Mouse (Mus musculus) cerebellum, postnatal 10 days (tissue): ENCODE measurements around the gene Ascl3.
A peak's percentile ranks its signal among the peaks of the same experiment; 100 is the strongest.

ENCODE experiments used
- DNase-seq, 2 experiments: peaks; one replicate each; pipeline ENCODE4 v3.0.0; 2021; ENCODE audit warnings: mixed read lengths in 2 of 2

Ascl3 gene

GRCm38 (mm10) chr7:109708961-109709382, 22.6 kb downstream of the Ascl3 start:
- DNase-seq: peak in 1 of 2 experiments; percentile 20

GRCm38 (mm10) chr7:109707023-109707785, 24.3 kb downstream of the Ascl3 start:
- DNase-seq: peak; percentile 79 to 82

GRCm38 (mm10) chr7:109704461-109704860, 27.1 kb downstream of the Ascl3 start:
- DNase-seq: no peak

- no peak for DNase-seq
Measured at GRCm38 (mm10) chr7:109704016-109704377, 27.5 kb downstream of the Ascl3 start.

GRCm38 (mm10) chr7:109703190-109704015, 28.1 kb downstream of the Ascl3 start, which contains the start of the genes St5 and Akip1:
TSS of gene St5 (minus strand) at chr7:109703605.
TSS of gene Akip1 (plus strand) at chr7:109703690.
- peak; percentile 98 for DNase-seq

- peak; percentile 53 to 55 for DNase-seq
Measured at GRCm38 (mm10) chr7:109702721-109703120, 28.8 kb downstream of the Ascl3 start.

- peak in 1 of 2 experiments; percentile 13 for DNase-seq
Measured at GRCm38 (mm10) chr7:109700213-109700612, 31.3 kb downstream of the Ascl3 start.

- no peak for DNase-seq
Measured at GRCm38 (mm10) chr7:109695339-109695726, 36.2 kb downstream of the Ascl3 start.

- no peak for DNase-seq
Measured at GRCm38 (mm10) chr7:109694576-109695338, 36.8 kb downstream of the Ascl3 start.

- no peak for DNase-seq
Measured at GRCm38 (mm10) chr7:109690961-109691360, 40.6 kb downstream of the Ascl3 start.

- DNase-seq: no peak
Measured at GRCm38 (mm10) chr7:109690101-109690500, 41.4 kb downstream of the Ascl3 start.

- DNase-seq: no peak
Measured at GRCm38 (mm10) chr7:109686585-109687128, 44.9 kb downstream of the Ascl3 start.

GRCm38 (mm10) chr7:109680879-109681278, 50.6 kb downstream of the Ascl3 start:
- no peak for DNase-seq

- no peak for DNase-seq
Measured at GRCm38 (mm10) chr7:109680284-109680683, 51.2 kb downstream of the Ascl3 start.
